Mouse (Mus musculus): ENCODE data around the gene Scd2.
A peak's percentile ranks its signal among the peaks of the same experiment; 100 is the strongest.
"Not testable (repeated sequence)": the region's sequence is repeated elsewhere in the genome, so short reads cannot be mapped to it uniquely, and the experiment has no call there.

Scd2 gene

DNA sequence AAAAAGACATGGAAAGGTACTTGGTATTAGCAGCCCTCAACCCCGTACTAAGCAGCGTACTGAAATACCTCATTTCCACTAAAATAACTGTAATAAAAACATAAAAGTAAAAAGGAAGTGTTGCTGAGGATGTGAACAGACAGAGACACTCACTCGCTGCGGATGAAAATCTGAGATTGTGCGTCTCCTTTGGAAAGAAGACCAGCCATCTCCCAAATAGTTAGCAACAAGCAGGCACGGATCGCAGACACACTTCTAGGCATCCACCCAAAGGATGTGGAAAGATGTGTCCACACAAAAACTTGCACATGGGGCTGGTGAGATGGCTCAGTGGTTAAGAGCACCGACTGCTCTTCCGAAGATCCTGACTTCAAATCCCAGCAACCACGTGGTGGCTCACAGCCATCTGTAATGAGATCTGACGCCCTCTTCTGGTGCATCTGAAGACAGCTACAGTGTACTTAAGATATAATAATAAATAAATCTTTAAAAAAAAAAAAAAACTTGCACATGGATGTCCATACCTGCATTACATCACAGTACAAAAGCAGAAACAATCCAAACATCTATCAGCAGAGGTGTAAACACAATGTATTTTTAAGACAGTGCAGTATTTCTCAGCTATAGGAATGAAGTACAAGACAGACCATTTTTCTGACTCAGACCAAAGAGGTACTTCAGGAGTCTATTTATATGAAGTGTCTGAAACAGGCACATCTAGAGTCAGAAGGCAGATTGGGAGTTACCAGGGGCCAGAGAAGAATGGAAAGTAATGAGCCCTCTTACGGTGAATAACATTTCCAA lies 16.1 kb downstream of the Scd2 start:
- no peak for ATAC-seq (ENCODE audit: insufficient number of reproducible peaks, low FRiP score, low TSS enrichment)

DNA sequence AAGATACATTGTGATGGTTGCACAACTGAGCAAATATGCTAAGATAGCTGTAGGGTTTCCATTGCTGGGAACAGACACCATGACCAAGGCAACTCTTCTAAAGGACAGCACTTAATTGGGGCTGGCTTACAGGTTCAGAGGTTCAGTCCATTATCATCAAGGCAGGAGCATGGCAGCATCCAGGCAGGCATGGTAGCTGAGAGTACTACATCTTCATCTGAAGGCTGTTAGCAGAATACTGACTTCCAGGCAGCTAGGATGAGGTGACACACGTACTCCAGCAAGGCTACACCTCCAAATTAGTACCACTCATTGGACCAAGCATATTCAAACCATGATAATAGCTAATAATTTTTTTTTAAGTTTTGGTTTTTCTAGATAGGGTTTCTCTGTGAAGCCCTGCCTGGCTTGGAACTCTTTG lies 16.7 kb downstream of the Scd2 start:
- ATAC-seq (ENCODE audit: insufficient number of reproducible peaks, low FRiP score, low TSS enrichment): not testable (repeated sequence)

DNA sequence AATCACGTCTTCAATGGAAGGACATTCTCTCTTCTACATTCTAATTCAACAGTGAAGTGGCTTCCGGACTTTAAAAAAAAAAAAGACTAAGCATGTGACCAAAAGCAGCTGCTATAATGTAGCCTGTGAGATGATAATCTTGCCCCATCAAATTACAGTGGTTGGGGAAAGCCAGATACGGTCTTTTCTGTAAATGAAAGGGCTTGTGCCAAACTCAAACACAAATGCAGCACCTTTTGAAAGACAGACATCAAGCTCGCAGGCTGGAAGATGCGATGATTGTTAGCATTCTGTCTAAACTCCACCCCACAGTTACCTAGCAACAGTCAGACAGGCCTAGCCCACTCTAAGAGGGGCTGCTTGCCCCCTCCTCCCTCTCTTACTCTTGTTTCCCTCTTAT lies 17.3 kb downstream of the Scd2 start:
- no peak for ATAC-seq (ENCODE audit: insufficient number of reproducible peaks, low FRiP score, low TSS enrichment)

DNA sequence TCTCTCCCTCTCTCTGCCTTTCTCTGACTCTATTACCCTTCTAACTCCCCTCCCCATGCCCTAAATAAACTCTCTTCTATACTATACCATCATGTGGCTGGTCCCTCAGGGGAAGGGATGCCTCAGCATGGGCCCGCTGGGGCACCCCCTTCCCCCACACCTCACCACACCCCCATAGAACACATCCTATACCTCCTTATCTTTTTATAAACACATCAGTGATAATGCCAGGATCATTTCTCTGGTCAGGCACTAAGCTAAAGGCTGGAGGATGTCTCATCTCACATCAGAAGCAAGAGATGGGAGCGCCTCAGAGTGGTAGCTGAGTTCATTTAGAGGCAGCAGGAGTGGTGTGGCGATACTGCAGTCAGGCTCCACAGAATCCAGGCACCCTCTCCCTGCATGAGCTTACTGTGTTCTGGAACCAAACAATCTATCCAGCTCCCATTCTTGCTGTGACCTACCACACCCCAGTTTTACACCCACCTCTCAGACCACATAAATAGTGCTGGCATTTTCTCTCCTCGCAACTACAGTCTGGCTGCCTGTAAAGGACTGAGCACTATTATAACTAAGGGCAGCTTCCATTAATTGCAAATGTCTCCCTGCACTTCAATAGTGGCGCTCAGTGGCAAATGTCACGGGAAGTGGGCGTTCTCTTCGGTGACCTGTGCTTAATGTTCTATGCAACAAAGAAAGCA lies 18.0 kb downstream of the Scd2 start:
- ATAC-seq (ENCODE audit: insufficient number of reproducible peaks, low FRiP score, low TSS enrichment): no peak

DNA sequence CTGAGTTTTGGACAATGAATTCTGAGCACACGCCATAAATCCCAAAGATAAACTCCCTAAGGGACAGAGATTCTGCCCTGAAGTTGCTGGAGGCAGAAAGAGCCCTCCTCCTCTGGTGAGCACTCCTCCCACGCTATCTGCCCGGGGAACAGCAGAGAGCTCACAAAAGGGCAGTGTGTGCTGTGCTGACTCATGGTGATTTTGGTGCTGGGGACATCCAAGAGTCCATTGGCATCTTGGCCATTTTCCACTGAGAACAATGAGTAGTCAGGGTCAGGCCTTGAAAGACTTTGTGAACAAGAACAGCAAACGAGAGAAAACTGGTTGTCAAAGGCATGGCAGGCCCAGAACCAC lies 18.5 kb downstream of the Scd2 start:
- no peak for ATAC-seq (ENCODE audit: insufficient number of reproducible peaks, low FRiP score, low TSS enrichment)

DNA sequence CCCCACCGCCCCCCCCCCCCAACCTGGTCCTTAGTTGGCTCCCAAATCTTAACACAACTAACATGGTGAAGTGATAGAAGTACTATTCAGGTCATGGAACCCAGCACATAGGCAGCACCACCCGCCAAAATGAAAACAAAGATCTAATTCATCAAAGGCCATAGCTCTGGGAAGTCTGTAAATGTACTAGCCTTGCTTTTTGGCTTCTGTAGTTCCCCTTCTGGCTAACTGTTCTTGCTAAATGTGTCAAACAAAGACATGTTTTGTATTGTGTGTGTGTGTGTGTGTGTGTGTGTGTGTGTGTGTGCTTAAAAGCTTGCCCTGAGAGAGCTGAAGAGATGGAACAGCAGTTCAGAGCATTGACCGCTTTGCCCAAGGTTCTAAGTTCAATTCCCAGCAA lies 19.6 kb downstream of the Scd2 start:
- ATAC-seq (ENCODE audit: insufficient number of reproducible peaks, low FRiP score, low TSS enrichment): no peak

DNA sequence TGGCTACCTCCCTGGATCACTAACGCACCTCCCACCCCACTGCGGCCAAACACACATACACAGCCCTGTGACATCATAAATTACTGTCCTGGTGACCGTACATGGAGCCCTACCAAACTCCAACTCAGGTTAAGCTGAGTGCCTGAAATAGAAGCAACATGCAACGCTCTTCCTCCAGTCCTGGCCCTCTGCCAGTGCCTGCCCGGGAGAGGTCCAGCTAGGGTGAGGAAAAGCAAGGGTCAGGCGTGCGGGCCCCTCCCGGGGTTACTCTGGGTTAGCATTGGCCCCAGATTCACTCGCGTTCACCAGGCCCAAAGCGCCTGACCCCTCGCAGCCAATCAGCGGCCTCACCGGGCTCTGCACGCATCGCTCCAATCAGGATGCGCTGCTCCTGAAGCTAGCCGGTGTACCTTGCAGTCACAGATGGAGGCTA lies 20.9 kb downstream of the Scd2 start:
- peak; percentile 100 for ATAC-seq (ENCODE audit: insufficient number of reproducible peaks, low FRiP score, low TSS enrichment)

DNA sequence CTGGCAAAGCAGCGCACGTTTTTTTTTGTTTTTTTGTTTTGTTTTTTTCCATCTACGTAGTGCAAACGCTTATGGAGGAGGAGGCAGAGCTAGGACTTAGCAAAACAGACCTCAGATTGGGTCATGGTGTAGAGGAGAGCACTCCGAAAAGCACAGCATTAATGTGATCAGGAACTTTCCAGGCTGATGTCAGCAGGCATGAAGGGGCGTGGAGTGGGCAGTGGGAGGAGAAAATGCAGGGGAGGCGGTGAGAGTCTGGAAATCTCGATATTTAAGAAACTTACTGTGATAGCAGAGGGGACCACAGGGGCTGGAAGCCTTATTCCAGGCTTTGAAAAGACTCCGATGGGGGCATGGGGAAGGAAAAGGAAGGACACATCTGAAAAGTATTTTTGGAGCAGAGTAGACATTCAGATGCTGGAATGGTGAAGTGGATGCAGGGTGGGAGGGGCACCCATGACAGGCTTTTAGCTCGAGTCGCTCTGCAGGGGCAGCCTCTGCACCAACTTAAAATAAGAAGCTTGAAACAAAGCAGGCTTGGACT lies 21.5 kb downstream of the Scd2 start:
- ATAC-seq (ENCODE audit: insufficient number of reproducible peaks, low FRiP score, low TSS enrichment): peak; percentile 46; the same call in 1 of the 2 replicates

DNA sequence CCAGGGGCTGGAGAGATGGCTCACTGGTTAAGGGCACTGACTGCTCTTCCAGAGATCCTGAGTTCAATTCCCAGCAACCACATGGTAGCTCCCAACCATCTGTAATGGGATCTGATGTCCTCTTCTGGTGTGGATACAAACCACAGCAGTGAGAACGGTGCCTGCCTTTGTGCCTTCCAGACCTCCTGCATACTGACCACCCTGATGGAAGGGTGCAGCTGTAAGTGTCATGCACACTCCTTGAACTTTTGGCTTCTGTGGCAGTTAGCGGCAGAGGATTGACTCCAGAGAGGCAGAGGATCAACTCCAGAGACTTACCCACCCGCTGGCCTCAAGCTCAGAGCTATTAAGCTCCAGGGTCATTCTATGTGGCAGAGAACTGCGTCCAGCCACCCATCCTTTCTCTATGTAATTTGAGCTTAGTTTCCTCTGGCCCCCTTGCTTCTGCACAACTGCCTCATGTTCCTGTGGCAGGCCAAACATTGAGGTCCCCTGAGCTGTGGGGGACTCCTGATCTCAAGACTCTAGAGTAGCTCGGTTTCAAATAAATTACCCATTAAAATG lies 23.4 kb downstream of the Scd2 start:
- ATAC-seq (ENCODE audit: insufficient number of reproducible peaks, low FRiP score, low TSS enrichment): no peak

DNA sequence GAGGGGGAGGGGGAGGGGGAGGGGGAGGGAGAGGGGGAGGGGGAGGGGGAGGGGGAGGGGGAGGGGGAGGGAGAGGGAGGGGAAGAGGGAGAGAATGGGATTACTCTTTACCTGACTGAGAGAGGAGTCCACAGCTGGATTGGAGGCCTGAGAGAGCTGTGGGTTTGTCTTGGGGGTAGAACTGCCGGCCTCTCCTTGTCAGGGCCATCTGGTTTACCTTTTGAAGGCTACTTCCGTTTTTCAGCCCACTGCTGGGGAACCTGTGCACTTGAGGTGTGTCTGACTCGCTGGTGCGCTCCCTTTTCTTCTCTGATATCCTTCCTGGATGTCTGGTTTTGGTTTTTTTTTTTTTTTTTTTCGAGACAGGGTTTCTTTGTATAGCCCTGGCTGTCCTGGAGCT lies 23.9 kb downstream of the Scd2 start:
- no peak for ATAC-seq (ENCODE audit: insufficient number of reproducible peaks, low FRiP score, low TSS enrichment)

DNA sequence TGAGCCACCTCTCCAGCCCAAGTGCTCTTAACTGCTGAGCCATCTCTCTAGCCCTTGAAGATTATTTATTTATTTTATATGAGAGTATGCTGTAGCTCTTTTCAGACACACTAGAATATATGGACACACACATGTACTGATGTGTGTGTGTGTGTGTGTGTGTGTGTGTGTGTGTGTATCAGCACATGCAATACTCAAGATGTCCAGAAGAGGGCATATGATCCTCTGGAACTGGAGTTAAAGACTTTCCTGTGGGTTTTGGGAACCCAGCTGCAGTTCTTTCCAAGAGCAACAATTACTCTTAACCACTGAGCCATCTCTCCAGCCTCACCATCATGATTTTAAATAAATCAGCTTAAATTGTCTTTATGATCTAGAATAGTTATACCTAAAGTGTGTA lies 25.1 kb downstream of the Scd2 start:
- no peak for ATAC-seq (ENCODE audit: insufficient number of reproducible peaks, low FRiP score, low TSS enrichment)

DNA sequence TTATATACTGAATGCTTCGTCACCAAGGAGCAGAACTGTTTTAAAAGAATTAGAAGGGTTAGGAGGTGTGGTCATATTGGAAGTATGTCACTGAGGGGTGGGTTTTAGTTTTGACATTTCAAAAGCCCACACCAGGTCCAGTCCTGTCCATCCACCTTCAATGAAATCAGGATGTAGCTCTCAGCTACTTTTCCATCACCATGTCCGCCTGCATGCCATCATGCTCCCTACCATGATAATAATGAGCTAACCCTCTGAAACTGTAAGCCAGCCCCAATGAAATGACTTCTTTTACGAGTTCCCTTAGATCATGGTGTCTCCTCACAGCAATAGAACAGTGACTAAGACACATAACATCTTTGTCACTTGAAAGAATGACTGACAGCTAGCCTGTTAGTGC lies 26.8 kb downstream of the Scd2 start:
- ATAC-seq (ENCODE audit: insufficient number of reproducible peaks, low FRiP score, low TSS enrichment): no peak

DNA sequence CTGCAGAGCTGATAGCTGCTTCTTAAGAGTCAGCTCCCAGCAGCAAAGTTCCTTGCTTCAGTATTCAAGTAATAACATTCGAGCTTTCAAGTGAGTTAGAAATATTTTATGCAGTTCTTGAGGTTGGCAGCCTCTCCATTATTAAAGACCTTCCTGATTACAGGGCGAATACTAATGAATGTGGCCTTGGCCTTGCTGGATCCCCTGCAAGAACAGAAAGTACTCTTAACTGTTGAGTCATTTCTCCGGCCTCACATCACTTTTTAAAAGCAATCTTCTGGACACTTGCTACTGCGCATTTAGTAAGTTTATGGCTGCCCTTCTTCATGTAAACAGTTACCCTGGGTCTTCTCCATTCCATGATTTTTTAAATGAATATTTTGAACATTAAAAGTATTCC lies 27.7 kb downstream of the Scd2 start:
- no peak for ATAC-seq (ENCODE audit: insufficient number of reproducible peaks, low FRiP score, low TSS enrichment)

DNA sequence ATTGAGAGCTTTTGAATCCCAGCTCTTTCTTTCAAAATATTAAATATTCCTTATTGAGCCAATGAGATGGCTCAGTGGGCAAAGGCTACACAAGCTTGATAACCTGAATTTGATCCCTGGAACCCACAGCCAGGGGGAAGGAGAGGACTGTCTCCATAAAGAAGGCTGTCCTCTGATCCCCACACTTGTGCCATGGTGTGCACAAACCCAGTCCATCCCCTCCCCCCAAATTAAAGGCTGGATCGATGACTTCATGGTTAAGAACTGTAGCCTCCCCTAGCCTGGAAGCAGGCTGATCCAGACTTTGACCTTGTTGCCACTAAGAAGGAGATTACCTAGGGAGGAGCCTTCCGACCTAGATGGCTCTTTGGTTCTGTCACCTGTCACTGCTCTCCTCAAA lies 28.2 kb downstream of the Scd2 start:
- ATAC-seq (ENCODE audit: insufficient number of reproducible peaks, low FRiP score, low TSS enrichment): no peak

DNA sequence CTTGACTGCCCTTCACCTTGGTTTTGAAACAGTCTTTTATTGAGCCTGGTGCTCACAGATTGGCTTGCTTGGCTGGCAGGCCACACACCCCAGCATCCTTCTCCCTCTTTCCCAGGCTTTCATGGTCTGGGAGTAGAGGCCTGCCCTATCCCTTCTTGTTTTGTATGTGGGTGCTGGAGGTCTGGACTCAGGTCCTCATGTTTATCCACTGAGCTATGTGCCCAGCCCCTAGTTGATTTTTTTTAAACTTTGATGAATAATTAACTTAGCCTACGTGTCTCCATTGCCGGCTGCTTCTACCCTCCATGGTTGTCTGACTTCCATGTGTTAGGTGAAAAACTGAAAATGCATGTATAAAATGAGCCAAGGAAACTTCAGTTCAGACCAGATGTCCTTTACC lies 36.1 kb downstream of the Scd2 start:
- no peak for ATAC-seq (ENCODE audit: insufficient number of reproducible peaks, low FRiP score, low TSS enrichment)

DNA sequence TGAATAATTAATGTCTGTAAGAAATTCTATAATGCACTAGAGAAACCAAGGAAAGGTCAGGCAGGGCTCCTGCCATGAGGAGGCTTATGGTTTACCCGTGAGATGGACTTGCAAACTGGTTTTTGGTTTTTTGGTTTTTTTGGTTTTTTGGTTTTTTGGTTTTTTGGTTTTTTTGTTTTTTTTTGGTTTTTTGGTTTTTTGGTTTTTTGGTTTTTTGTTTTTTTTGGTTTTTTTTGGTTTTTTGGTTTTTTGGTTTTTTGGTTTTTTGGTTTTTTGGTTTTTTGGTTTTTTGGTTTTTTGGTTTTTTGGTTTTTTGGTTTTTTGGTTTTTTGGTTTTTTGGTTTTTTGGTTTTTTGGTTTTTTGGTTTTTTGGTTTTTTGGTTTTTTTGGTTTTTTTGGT lies 37.7 kb downstream of the Scd2 start:
- not testable (repeated sequence) for ATAC-seq (ENCODE audit: insufficient number of reproducible peaks, low FRiP score, low TSS enrichment)

DNA sequence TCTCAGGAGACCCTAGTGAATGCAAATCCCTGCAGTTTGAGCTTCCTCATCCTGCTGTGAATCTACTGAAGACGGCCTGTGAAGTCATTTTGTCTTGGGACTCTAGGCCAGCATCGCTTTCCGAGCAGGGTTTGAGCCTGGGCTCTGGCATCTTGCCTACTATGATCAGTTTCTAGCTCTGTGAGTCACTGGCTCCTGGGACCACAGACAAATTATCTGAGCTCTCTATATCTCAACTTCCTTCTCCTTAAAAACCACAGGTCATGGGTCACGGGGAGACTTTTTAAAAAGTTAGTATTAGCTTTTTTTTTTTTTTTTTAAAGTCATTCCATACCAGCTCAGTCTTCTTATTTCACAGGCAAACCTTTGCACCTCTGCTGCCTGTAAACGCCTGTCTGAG lies 38.4 kb downstream of the Scd2 start:
- ATAC-seq (ENCODE audit: insufficient number of reproducible peaks, low FRiP score, low TSS enrichment): no peak

DNA sequence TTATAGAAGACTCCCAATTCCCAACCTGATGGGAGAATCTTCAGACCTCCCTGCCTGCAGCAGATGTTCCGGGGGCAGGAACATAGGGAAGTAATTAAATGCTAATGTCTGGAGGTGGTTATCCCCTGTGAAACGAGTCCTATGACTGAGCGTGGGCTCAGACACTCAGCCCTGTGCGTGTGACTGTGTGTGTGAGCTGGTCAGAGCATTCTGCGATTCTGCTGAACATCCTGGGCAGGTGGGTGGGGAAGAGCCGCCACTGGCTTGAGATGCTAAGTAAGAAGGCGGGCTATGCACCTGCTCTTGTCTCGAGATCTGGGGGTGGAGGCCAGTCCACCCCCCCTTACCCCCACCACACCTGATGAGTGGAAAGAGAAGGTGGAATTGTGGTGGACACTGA lies 38.9 kb downstream of the Scd2 start:
- ATAC-seq (ENCODE audit: insufficient number of reproducible peaks, low FRiP score, low TSS enrichment): no peak

DNA sequence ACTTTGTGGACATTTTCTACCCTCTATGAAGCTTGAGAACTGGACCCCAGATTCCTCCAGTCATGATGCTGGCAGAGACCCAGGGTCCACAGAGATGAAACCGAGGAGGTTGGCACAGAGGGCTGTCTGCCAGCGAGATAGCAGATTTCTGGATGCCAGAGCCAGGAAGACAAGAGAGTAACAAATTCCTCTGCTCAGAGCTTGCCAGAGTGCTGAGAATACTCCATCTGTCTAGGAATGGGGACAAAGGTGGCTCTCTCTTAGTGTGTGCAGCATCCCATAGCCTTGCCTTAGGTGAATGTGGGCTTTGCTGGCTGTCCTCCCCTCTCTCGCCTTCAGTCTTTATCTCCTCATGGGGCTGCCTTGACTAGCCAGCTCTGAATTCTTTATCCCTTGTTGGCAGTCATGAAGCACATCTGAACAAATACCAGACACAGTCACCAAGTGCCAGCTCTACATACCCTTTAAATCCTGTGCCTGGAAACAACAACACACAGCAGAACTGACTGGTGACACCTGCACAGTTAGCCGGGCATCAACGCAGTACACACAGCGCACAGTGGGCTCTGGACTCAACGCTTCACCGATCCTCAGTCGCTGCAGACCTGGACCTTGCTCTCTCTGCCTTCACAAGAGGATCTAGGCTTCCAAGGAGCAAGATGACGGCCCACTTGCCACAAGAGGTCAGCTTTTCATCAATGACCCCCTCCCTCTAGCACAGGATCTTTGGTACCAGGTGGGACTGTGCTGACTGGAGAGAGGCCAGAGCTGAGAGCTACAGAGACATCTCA lies 39.6 kb downstream of the Scd2 start, which contains the start of gene Scd4:
Gene Scd4, plus strand, starts transcription at position 260 of the 791 bp plus-strand sequence.
- peak; percentile 91 for ATAC-seq (ENCODE audit: insufficient number of reproducible peaks, low FRiP score, low TSS enrichment)

DNA sequence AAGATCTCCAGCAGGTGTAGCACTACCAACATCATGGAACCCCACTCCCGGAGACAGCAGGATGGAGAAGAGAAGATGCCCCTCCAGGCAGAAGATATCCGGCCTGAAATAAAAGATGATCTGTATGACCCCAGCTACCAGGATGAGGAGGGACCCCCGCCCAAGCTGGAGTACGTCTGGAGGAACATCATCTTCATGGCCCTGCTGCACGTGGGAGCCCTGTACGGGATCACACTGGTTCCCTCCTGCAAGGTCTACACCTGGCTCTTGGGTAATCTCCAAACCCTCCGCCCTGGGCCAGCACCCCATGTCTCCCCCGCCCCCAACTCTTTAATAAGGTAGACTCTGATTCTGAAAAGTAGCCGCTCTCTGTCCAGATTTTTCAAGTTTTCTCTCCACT lies 40.5 kb downstream of the Scd2 start:
- no peak for ATAC-seq (ENCODE audit: insufficient number of reproducible peaks, low FRiP score, low TSS enrichment)

Measured in cerebellum, adult (tissue).